Comparison of ENCODE assay signal across 27 mouse cellular contexts in genomic region chr19:29455156-29455555, GRCm38 (mm10). TPM values are rescaled to one million over a fixed set of nuclear protein-coding genes. Genes with fewer than 3 reads are reported as not detected.
DNase-seq lines count a peak whose midpoint lies in the region; ATAC-seq and TF ChIP-seq lines count a peak whose summit lies in the region.
"Had no signal": no experiment of that assay in that cellular context is flagged by ENCODE, and none has a peak within 500 bp of the region (broad histone marks: within the 10 kb centered on the region; RNA-seq: fewer than 3 reads in every experiment).

No protein-coding gene starts in this region.

- peak; percentile 52 for DNase-seq in CD4-positive, CD25-positive, alpha-beta regulatory T cell, adult 2 months (ENCODE audit: low read depth, low spot score)
- DNase-seq in CD4-positive helper T cell, adult 2 months (ENCODE audit: low read depth, low spot score) = peak; percentile 44
- peak; percentile 66 for DNase-seq in induced T-regulatory cell, adult 2 months (ENCODE audit: low read depth)
- DNase-seq in stomach, postnatal 0 days (ENCODE audit: low spot score) = no peak
- no peak for DNase-seq in urinary bladder, adult 2 months (ENCODE audit: low spot score)
- no peak for DNase-seq in ovary, postnatal 14 days (ENCODE audit: low spot score)
- DNase-seq: adrenal gland, adult 2 months; adrenal gland, postnatal 14 days; cerebellum, adult 11 months; cerebellum, adult 2 months; cerebellum, adult 9-11 months; cerebellum, postnatal 25 days; forebrain, postnatal 0 days; gastrocnemius, adult 2 months; gastrocnemius, postnatal 14 days; heart, adult 18-20 months; heart, postnatal 14 days; heart, postnatal 4 days had no signal

- no peak overlapping the region for H3K4me2 ChIP-seq in stomach, postnatal 0 days (replicated peaks; ENCODE audit: low read depth)
- H3K4me2 ChIP-seq: embryonic facial prominence, embryonic 12.5 days; embryonic facial prominence, embryonic 15.5 days; heart, embryonic 13.5 days; hindbrain, embryonic 12.5 days; hindbrain, embryonic 15.5 days had no signal

- no peak for TF ChIP-seq EP300 in stomach, postnatal 0 days (optimal IDR thresholded peaks at IDR 0.05)

- no peaks in the 10 kb centered on the region for H3K9me3 ChIP-seq in stomach, postnatal 0 days (ENCODE audit: control insufficient read depth, low read length)
- H3K9me3 ChIP-seq: embryonic facial prominence, embryonic 12.5 days; embryonic facial prominence, embryonic 15.5 days; G1E; hindbrain, embryonic 12.5 days; hindbrain, embryonic 15.5 days had no signal

- H3K36me3 ChIP-seq in stomach, postnatal 0 days (ENCODE audit: control insufficient read depth, insufficient read depth, low read length) = no peaks in the 10 kb centered on the region
- H3K36me3 ChIP-seq: embryonic facial prominence, embryonic 12.5 days; embryonic facial prominence, embryonic 15.5 days; heart, embryonic 13.5 days; hindbrain, embryonic 12.5 days; hindbrain, embryonic 15.5 days had no signal

- H3K27me3 ChIP-seq in stomach, postnatal 0 days (ENCODE audit: control insufficient read depth, insufficient read depth, low read length) = no peaks in the 10 kb centered on the region
- H3K27me3 ChIP-seq: embryonic facial prominence, embryonic 12.5 days; embryonic facial prominence, embryonic 15.5 days; heart, embryonic 13.5 days; hindbrain, embryonic 12.5 days; hindbrain, embryonic 15.5 days had no signal

- H3K9ac ChIP-seq in stomach, postnatal 0 days (ENCODE audit: low read length) = no peak overlapping the region
- H3K9ac ChIP-seq: embryonic facial prominence, embryonic 12.5 days; embryonic facial prominence, embryonic 15.5 days; forebrain, postnatal 0 days; heart, embryonic 13.5 days; hindbrain, embryonic 12.5 days; hindbrain, embryonic 15.5 days had no signal

- 62% methylated on average over 1 of the region's 1 CpGs for WGBS in stomach, postnatal 0 days

- no peaks in the 10 kb centered on the region for H3K4me1 ChIP-seq in stomach, postnatal 0 days (replicated peaks; ENCODE audit: control insufficient read depth, insufficient read depth)
- H3K4me1 ChIP-seq: embryonic facial prominence, embryonic 12.5 days; embryonic facial prominence, embryonic 15.5 days; heart, embryonic 13.5 days; hindbrain, embryonic 12.5 days; hindbrain, embryonic 15.5 days had no signal

- no peak overlapping the region for H3K27ac ChIP-seq in stomach, postnatal 0 days (replicated peaks)
- H3K27ac ChIP-seq: embryonic facial prominence, embryonic 12.5 days; embryonic facial prominence, embryonic 15.5 days; gastrocnemius, adult 2 months; heart, embryonic 13.5 days; hindbrain, embryonic 12.5 days; hindbrain, embryonic 15.5 days had no signal

- ATAC-seq in CD4-positive, CD25-positive, alpha-beta regulatory T cell, adult 4 months = no peak
- ATAC-seq in stomach, postnatal 0 days (ENCODE audit: low FRiP score, low TSS enrichment) = no peak
- ATAC-seq: forebrain, embryonic 14.5 days; forebrain, postnatal 0 days had no signal

- no peak overlapping the region for H3K4me3 ChIP-seq in stomach, postnatal 0 days (ENCODE audit: low read depth, low read length)
- H3K4me3 ChIP-seq: embryonic facial prominence, embryonic 12.5 days; embryonic facial prominence, embryonic 15.5 days; gastrocnemius, adult 2 months; heart, embryonic 13.5 days; hindbrain, embryonic 12.5 days; hindbrain, embryonic 15.5 days had no signal

- TF ChIP-seq CTCF in stomach, postnatal 0 days (IDR thresholded peaks at IDR 0.05; ENCODE audit: low read depth) = peak; percentile 5; the same call in 1 of the 2 replicates

RNA-seq across cellular contexts. Expression of gene Pdcd1lg2, which starts 44.4 kb away (rescaled TPM):
- 10 to 100 TPM; 17.0 to 22.2 TPM for polyA plus RNA-seq in CD4-positive, CD25-positive, alpha-beta regulatory T cell, adult 4 months (2017; shearing (Covaris generic))
- polyA plus RNA-seq in stomach, postnatal 0 days (2015; fragmentation: Nextera tagmentation; extraction: Ambion mirVana) = 0.05 and 0.06 TPM in 2 replicates
- 0.12 and 0.21 TPM in 2 replicates for polyA plus RNA-seq in urinary bladder, adult 2 months (2012; rRNA removed)
- polyA plus RNA-seq: adrenal gland, adult 2 months; cerebellum, adult 2 months; embryonic facial prominence, embryonic 15.5 days; forebrain, embryonic 11.5 days; forebrain, embryonic 14.5 days; forebrain, postnatal 0 days; heart, embryonic 13.5 days; hindbrain, embryonic 12.5 days; hindbrain, embryonic 15.5 days had no signal

Comparison
In these comparisons a context has a peak if more than half of its experiments do, and no peak if none do; other contexts are left out.
1. DNase-seq: peak in CD4-positive, CD25-positive, alpha-beta regulatory T cell, adult 2 months (single experiment), CD4-positive helper T cell, adult 2 months (single experiment) and induced T-regulatory cell, adult 2 months (single experiment); none in stomach, postnatal 0 days (single experiment), urinary bladder, adult 2 months (single experiment) and ovary, postnatal 14 days (single experiment).
2. RNA of gene Pdcd1lg2, which starts 44.4 kb away (polyA plus RNA-seq): 17.0 to 22.2 TPM in CD4-positive, CD25-positive, alpha-beta regulatory T cell, adult 4 months; 0.12 to 0.21 TPM in urinary bladder, adult 2 months and 0.05 to 0.06 TPM in stomach, postnatal 0 days; every median in the first group is over 10 times any median in the second.